Mouse (Mus musculus) gastrocnemius, postnatal 14 days (tissue): Measurements from ENCODE around the gene Srr. TPM values are rescaled to one million over a fixed set of nuclear protein-coding genes. Genes with fewer than 3 reads are reported as not detected.

ENCODE experiments used
- DNase-seq: peaks from one replicate; pipeline ENCODE4 v3.0.0; 2021; ENCODE audit warnings: mixed read lengths
- intact Hi-C: fragments of 180-260 bp; cut with DNase I; formaldehyde crosslinking; loops from one replicate; pipeline ENCODE4 v1.15.1; 2025; ENCODE audit warnings: low total_unique reads
- long read RNA-seq, 2 experiments: library from polyadenylated mRNA; stranded (forward); transcript quantifications; one replicate each; pipeline ENCODE4 v2.0.0; 2021
- total RNA-seq, 2 experiments: library from RNA; stranded (reverse); gene quantifications; 2 replicates each; pipeline ENCODE4 v1.2.3; 2021

Gene Srr
- 10 to 100 TPM; 19.1 to 21.2 TPM for total RNA-seq
- long read RNA-seq, experiment 1, transcript Srr-201 (9 exons, 3,699 nt): major isoform, 13 of 20 reads
- long read RNA-seq, experiment 1, partial matches to known transcripts: 0 of 20 reads
- long read RNA-seq, experiment 1, other reads (novel, unspliced or antisense): 7 of 20 reads
- long read RNA-seq, experiment 2, transcript Srr-201 (9 exons, 3,699 nt): major isoform, 15 of 22 reads
- long read RNA-seq, experiment 2, partial matches to known transcripts: 1 of 22 reads
- long read RNA-seq, experiment 2, other reads (novel, unspliced or antisense): 5 of 22 reads

GRCm38 (mm10) chr11:74925577-74926387 is at the start of gene Srr, which contains the start of gene Smg6:
Gene Srr (minus strand): TSS chr11:74925948.
Gene Smg6 (plus strand): TSS chr11:74925823.
- DNase-seq: peak; percentile 96
- intact Hi-C loops: no loop called here

GRCm38 (mm10) chr11:74974615-74975014 is 48.9 kb upstream of the Srr start:
- intact Hi-C loops: no loop called here
- DNase-seq: no peak

GRCm38 (mm10) chr11:74973290-74974157 is 47.8 kb upstream of the Srr start:
- DNase-seq: no peak
- intact Hi-C loops: no loop called here

GRCm38 (mm10) chr11:74965516-74965915 is 39.8 kb upstream of the Srr start:
- DNase-seq: no peak
- intact Hi-C loops: no loop called here

- DNase-seq: no peak
- intact Hi-C loops: no loop called here
Observed at GRCm38 (mm10) chr11:74962846-74963407, 37.2 kb upstream of the Srr start.

- intact Hi-C loops: no loop called here
- no peak for DNase-seq
Observed at GRCm38 (mm10) chr11:74961953-74962352, 36.2 kb upstream of the Srr start.

- DNase-seq: no peak
- intact Hi-C loops: no loop called here
Observed at GRCm38 (mm10) chr11:74960031-74960551, 34.3 kb upstream of the Srr start.

- no peak for DNase-seq
- intact Hi-C loops: no loop called here
Observed at GRCm38 (mm10) chr11:74959501-74959900, 33.8 kb upstream of the Srr start.

- no peak for DNase-seq
- intact Hi-C loops: no loop called here
Observed at GRCm38 (mm10) chr11:74957600-74957999, 31.9 kb upstream of the Srr start.

GRCm38 (mm10) chr11:74956006-74956405 is 30.3 kb upstream of the Srr start:
- intact Hi-C loops: no loop called here
- no peak for DNase-seq

GRCm38 (mm10) chr11:74954901-74955300 is 29.2 kb upstream of the Srr start:
- intact Hi-C loops: no loop called here

GRCm38 (mm10) chr11:74946348-74946747 is 20.6 kb upstream of the Srr start:
- DNase-seq: no peak
- intact Hi-C loops: no loop called here

More at GRCm38 (mm10) chr11:74954901-74955300, 29.2 kb upstream of the Srr start:
- DNase-seq: no peak

GRCm38 (mm10) chr11:74930391-74930790 is 4.6 kb upstream of the Srr start:
- no peak for DNase-seq
- intact Hi-C loops: no loop called here

- intact Hi-C loops: no loop called here
- no peak for DNase-seq
Observed at GRCm38 (mm10) chr11:74929111-74929510, 3.4 kb upstream of the Srr start.

- intact Hi-C loops: no loop called here
Observed at GRCm38 (mm10) chr11:74927236-74927725, 1.5 kb upstream of the Srr start.

GRCm38 (mm10) chr11:74926388-74927005 is 749 bp upstream of the Srr start:
- intact Hi-C loops: no loop called here
- DNase-seq: no peak

More at GRCm38 (mm10) chr11:74927236-74927725, 1.5 kb upstream of the Srr start:
- no peak for DNase-seq

- intact Hi-C loops: no loop called here
- peak; percentile 14 for DNase-seq
Observed at GRCm38 (mm10) chr11:74924149-74924548, 1.6 kb downstream of the Srr start.

- intact Hi-C loops: no loop called here
- no peak for DNase-seq
Observed at GRCm38 (mm10) chr11:74919249-74919648, 6.5 kb downstream of the Srr start.

GRCm38 (mm10) chr11:74912492-74912891 is 13.3 kb downstream of the Srr start:
- intact Hi-C loops: no loop called here
- no peak for DNase-seq
